Mouse (Mus musculus): ENCODE data around the gene Ctsz. TPM values are rescaled to one million over a fixed set of nuclear protein-coding genes. Genes with fewer than 3 reads are reported as not detected.

Ctsz gene
- total RNA-seq (2022): 10 to 100 TPM; 23.2 to 31.4 (median 25.9) TPM

DNA sequence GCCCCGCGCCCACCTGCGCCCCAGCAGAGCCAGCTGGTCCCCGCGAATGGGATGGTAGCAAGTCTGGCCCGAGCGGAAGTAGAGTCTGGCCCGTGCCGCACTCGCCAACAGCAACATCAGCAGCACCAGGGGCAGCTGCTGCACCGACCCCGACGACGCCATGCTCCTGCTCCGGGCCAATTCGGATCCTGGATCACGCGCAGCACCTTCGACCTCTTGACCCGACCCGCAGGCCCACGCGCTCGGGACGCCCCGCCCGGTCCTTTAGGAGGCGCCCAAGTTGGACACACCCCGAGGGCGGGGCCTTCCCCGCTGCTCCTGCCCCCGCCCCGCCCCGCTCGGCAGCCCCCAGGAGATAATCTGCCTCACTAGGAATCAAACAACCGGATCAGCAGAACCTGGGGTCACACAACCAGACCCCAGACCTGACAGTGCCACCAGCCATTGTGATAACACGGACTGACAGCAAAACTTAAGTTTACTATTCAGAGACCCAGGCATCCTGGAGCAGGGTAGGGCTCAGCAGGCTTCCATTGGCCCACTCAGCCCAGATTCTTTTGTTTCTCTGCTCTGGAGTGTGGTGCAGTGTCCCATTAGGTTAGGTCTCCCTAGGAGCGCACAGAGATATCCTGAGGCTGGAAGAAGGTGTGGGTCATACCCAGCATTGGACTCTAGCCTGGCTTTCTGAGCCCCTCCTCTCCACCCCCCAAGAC is at the start of gene Ctsz:
Gene Ctsz, minus strand, starts transcription at position 303 of the 713 bp plus-strand sequence.
- peak; percentile 58 for DNase-seq (ENCODE audit: low spot score)

GRCm38 (mm10) chr2:174487005-174487404 is 48.2 kb upstream of the Ctsz start:
- no peak for DNase-seq (ENCODE audit: low spot score)

DNA sequence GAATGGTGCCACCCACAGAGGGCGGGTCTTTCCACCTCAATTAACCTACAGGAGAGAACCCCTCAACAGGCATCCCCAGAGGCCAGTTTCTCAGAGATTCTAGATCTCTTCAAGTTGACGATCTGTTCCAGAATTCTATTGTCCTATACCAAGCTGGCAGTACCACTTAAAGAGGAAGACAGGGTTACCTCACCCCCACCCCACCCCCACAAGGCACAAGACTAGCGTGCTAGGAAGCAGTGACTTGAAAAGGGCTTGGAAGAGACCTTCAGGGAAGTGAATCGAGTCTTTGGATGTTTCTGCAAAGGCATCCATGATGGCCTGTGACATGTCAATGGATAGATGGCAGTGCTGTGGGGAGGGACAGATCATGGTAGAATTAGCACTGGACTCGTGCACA is 39.9 kb upstream of the Ctsz start:
- no peak for DNase-seq (ENCODE audit: low spot score)

DNA sequence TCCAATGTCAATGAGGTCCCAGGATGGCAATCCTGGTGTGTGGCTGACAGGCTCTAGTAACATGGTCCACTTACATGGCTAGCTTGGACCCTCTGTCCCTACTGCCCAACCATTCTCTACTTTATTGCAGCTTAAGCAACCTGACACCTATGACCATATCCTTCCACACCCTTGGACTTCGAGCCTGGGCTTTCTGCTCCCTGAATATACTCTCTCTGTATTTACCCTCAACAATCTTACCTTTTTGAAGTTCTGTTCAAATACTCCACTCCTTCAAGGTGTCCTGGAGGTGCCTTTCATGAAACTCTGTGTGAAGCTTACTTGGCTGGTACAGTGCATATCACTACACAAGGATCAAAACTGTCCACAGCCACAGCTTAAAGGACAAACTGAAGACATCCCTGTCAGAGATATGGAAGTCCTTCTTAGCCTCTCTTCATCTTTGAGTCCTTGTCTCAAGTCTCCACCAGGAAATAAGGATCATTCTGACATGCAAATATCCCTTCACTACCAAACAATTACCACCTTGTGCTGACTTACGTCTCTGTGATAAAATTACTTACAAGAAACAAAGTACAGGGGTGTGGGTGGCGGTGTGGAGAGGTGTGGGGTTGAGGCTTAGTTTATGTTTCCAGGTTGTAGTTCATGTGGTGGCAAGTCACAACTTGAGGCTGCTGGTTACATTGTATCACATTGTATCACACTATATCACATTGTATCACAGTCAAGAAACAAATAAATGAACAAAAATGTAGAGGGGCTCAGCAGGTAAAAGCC is 38.9 kb upstream of the Ctsz start:
- DNase-seq (ENCODE audit: low spot score): no peak

DNA sequence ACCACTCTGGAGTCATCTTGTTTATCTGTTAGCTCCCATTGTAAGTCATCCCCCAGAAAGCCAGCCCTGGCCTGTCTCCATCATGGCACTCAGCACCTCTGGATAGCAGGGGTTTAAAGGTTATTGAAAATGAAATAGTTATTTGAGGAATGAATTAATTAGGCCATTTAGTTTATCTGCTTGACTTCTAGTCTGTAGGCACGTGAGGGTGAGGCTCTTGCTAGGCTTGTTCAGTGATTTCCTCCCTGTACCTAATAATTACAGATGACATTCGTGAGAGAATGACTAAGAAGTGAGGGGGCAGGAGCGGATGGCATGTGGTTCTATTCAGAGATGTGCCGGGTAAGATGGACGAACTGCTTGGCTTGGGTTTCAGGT is 34.7 kb upstream of the Ctsz start:
- no peak for DNase-seq (ENCODE audit: low spot score)

- peak; percentile 98 for DNase-seq (ENCODE audit: low spot score)
These were observed 34.1 kb upstream of the Ctsz start, which contains the start of gene Prelid3b for GRCm38 (mm10) chr2:174472818-174473549. Gene Prelid3b (minus strand): TSS chr2:174473081.

DNA sequence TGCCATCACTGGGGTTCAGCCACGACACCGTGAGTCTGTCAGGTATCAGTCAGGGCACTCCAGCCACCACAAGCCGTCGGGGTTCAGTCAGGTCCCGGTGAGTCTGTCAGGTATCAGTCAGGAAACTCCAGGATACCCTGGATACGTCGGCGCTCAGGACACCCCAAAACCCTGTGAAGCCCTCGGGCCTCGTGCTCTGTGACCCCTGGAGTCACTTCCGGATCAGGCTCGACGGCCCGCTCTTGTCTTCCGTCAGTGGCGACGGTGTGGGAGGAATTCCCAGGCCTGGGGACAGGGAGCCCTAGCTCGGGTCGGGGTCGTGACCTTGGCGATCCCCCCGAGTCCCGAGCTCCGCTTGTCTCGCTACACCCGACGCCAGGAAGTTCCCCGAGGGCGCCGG is 33.6 kb upstream of the Ctsz start:
- no peak for DNase-seq (ENCODE audit: low spot score)

- DNase-seq (ENCODE audit: low spot score): peak; percentile 3
These were observed 32.1 kb upstream of the Ctsz start for GRCm38 (mm10) chr2:174470786-174471405.

GRCm38 (mm10) chr2:174470333-174470732 is 31.5 kb upstream of the Ctsz start:
- no peak for DNase-seq (ENCODE audit: low spot score)

DNA sequence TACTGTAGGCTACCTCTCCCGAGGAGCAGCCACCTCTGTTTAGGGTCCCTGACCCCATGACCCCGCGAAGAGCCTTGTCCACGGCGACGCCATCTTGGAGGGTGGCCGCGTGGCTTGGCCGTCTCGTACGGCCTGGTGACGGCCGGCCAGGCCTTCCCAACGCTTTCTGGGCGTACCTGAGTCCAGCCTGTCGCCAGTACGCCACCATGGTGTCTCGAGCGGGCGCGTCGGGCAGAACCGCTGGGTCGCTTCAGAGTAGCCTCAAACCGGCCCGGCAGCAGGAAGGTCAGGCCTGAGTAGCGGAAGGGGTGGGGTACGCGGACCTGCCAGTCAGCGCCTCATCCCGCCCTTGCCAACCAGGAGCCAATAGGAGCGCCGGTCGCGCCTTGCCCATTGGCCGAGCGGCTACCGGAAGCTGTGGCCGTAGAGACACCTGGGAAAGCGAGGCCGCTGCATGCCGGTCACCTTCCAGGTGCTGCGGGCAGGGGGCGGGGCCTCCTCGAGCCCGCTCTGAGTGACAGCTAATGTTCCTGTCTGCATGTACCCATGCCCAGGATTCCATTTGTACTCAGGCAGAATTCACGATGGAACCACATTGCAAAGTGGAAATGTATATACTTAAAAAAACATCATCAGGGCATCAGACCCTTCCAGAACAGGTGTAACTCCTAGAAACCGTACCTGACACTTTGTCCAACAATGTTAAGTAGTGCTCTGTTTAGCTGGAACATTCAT is 25.1 kb upstream of the Ctsz start, which contains the start of gene Atp5e:
Gene Atp5e, minus strand, starts transcription at position 317 of the 735 bp plus-strand sequence.
- peak; percentile 95 for DNase-seq (ENCODE audit: low spot score)

- no peak for DNase-seq (ENCODE audit: low spot score)
These were observed 24.5 kb upstream of the Ctsz start for GRCm38 (mm10) chr2:174463370-174463769.

GRCm38 (mm10) chr2:174459365-174459764 is 20.5 kb upstream of the Ctsz start:
- DNase-seq (ENCODE audit: low spot score): no peak

DNA sequence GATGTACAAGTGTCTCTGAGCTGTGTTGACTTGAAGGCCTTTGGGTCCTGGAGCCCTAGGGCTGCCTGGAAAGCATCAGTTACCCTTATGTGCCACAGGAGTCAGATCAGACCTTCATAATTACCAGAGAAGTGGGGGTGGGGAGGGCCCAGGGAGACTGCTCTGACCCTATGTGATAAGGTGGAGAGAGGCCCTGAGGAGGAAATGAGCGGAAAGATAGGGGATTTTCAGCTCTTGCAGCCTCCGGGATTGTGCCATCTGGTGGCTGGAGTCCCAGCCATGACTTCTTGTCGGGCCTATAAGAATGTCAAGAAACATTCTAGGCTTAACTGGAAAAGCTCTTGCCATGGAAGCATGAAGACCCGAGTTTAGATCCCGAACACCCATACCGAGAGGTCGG is 14.8 kb upstream of the Ctsz start:
- DNase-seq (ENCODE audit: low spot score): no peak

DNA sequence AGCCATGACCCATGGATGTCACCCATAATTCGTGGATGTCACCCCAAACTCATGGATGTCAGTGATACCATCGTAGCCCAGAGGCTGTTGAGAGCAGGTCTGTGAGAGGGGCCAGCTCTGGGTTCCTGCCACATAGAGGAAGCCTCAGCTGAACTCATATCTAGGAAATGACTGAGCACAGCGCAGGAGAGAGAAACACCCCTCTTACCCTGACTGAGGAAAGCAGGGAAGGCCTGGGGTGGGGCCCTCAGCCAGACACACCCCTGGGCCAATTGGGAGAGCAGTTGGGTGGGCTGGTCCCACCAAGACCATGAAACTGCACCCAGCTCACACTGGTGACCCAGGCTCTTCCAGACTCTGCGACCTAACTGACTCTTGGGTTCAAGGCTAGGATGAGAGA is 11.5 kb upstream of the Ctsz start, which contains the start of gene Tubb1:
Gene Tubb1, plus strand, starts transcription at position 343 of the 400 bp plus-strand sequence.
- no peak for DNase-seq (ENCODE audit: low spot score)

DNA sequence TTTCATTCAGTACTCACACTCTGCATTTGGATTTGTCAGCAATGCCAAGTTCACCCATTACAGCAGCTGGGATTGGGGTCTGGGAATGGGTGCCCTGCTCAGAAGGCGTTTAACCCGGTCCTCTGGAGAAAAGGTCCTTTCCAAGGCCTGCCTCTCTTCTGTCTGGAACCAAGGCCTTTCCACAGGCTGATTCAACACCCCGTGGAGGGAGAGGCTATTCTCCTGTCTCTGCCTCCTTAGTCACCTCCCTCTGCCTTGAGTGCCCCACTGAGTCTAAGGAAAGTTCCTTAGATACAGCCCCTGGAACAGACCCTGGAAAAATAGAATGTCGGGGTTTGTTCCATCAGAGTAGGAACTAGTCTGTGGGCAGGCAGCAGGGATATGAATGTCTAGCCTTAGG is 9.6 kb upstream of the Ctsz start:
- DNase-seq (ENCODE audit: low spot score): no peak

DNA sequence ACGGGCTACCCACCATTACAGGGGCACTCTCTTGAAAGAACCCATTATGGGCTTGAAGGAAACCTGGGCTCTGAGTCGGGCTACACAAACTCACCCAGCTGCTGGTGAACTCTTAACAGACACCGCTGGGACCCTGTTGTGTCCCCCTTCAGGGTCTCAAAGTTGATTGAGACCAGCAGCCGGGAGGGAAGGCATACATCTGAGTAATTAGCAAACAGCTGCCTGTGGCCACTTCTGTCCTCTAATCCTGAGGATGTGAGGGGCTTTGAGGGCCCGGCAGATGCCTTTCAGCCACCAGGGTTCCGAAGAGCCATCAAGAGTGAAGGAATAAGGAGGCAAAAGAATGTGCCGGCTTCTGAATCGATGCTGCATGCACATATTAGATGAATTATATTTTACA is 8.1 kb upstream of the Ctsz start:
- DNase-seq (ENCODE audit: low spot score): no peak

DNA sequence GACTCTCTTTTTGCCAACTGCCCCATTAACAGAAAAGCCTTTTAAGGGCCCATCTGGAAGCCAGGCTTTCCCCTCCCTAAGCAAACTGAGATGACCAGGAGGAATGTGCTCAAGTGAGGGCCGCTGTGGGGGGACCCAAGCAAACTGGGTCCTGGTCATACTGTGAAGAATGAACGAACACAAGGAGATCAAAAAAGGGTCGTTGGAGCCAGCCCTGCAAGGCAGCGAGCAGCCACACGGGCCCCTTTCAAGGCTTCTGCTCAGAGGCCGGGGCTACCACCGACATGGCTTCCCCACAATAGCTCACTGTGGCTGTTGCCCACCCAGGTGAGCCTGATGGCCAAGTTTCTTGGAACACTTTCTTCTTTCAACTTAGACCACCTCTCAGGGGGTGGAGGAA is 7.7 kb upstream of the Ctsz start:
- no peak for DNase-seq (ENCODE audit: low spot score)

- no peak for DNase-seq (ENCODE audit: low spot score)
These were observed 6.2 kb upstream of the Ctsz start for GRCm38 (mm10) chr2:174445018-174445417.

DNA sequence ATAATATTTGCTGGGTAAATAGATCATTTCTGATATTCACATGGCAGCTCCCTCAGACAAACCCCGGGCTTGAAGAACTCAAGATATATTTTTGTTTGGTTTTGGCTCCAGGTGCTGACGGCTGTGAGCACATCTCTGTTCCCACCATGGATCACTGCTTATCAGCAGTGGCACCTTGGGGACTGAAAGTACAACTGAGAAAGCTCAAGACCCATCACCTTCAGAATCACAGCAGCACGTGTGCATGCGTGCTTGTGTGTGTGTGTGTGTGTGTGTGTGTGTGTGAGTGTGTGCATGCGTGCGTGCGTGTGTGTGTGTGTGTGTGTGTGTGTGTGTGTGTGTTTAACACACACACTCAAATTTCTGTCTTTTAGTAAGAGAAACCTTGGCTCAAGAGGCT is 5.5 kb upstream of the Ctsz start:
- DNase-seq (ENCODE audit: low spot score): no peak

DNA sequence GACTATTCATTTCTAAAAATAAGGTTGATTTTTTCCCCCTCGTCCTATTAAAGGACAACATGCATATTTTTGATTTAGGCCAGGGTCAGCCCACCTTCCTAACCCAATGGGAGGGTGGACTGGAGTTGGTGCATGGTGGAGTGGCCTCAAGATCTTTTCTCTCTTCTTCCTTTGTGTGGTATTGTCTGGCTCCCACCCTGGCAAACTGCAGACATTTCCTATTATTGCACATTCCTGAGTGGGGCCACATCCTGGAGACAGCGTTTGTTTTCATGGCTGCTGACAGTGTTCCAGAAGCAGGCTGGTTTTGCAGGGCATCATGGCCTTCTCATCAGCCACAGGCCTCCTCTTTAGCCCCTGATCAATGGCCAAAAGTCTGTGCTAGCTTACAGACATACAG is 4.2 kb upstream of the Ctsz start:
- no peak for DNase-seq (ENCODE audit: low spot score)

DNA sequence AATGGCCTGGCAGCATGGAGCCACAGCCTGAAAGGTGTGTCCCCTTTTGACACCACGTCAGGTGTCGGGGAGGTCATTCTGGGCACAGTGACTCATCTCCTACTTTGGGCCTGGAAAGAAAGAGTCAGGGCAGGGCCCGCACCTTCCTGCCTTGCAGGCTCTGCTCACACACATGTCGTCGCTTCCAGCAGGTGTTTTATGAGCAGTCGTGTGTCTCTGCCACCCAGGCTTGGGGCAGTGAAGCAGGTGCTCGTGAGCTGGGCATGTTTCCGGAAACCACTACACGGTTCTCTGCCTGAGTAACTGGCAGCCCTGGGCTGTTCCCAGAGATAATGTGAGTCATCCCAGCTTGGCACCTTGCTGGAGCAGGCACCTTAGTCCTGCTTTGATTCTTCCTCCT is 3.6 kb upstream of the Ctsz start:
- no peak for DNase-seq (ENCODE audit: low spot score)
